Mouse (Mus musculus) thymus, adult 2 months (tissue): ENCODE results near the gene Pdxk. TPM values are rescaled to one million over a fixed set of nuclear protein-coding genes. Genes with fewer than 3 reads are reported as not detected.

Experiments used
- DNase-seq: peaks from one replicate; pipeline ENCODE4 v3.0.0; 2021
- H3K27ac ChIP-seq: fragments of 200-500 bp; 2 replicates; pipeline ENCODE4 v1.5.1; 2012; ENCODE audit warnings: low read length, control low read depth; ENCODE audit not compliant: control insufficient read depth, insufficient read depth
- H3K27me3 ChIP-seq: fragments of 200-500 bp; 2 replicates; pipeline ENCODE4 v1.6.1; 2012; ENCODE audit warnings: mild to moderate bottlenecking, low read length, moderate library complexity, mixed read lengths; ENCODE audit not compliant: control insufficient read depth, insufficient read depth
- H3K36me3 ChIP-seq: fragments of 200-500 bp; 2 replicates; pipeline ENCODE4 v1.6.1; 2012; ENCODE audit warnings: mild to moderate bottlenecking, low read length, moderate library complexity; ENCODE audit not compliant: control insufficient read depth, insufficient read depth
- H3K4me1 ChIP-seq: fragments of 200-500 bp; replicated peaks from 2 replicates; pipeline ENCODE4 v1.6.1; 2012; ENCODE audit warnings: low read length; ENCODE audit not compliant: control insufficient read depth, insufficient read depth
- H3K4me3 ChIP-seq: fragments of 200-500 bp; 2 replicates; pipeline ENCODE4 v1.5.1; 2012; ENCODE audit warnings: mild to moderate bottlenecking, low read length, control low read depth, moderate library complexity; ENCODE audit not compliant: control insufficient read depth, insufficient read depth
- CTCF ChIP-seq: fragments of 200-500 bp; IDR thresholded peaks from 2 replicates; pipeline ENCODE4 v1.5.1; 2012; ENCODE audit warnings: mild to moderate bottlenecking, control low read depth, low read length, moderate library complexity, borderline replicate concordance; ENCODE audit not compliant: control insufficient read depth, poor library complexity, insufficient read depth; ENCODE audit errors: extremely low read depth
- POLR2A ChIP-seq: fragments of 200-500 bp; IDR thresholded peaks from 2 replicates; pipeline ENCODE4 v1.6.1; 2012; ENCODE audit warnings: mild to moderate bottlenecking, low read length, control low read depth, moderate library complexity; ENCODE audit not compliant: control insufficient read depth, poor library complexity, insufficient read depth; ENCODE audit errors: extremely low read depth
- WGBS: fragments of 180-500 bp; shearing (Covaris S2); methylation state at CpG from one replicate; pipeline ENCODE4 v1.1.7; 2018; 5-methylcytosine and 5-hydroxymethylcytosine counted together
- polyA plus RNA-seq: library from polyadenylated mRNA; depleted of rRNA; stranded (reverse); fragments of >200 nt; gene quantifications from 2 replicates; pipeline ENCODE4 v1.2.3, GENCODE M21; 2012; rRNA removed

The Pdxk gene
- polyA plus RNA-seq, 1 experiment, result 26.1 TPM

- Histone ChIP-seq H3K36me3 (no peaks in the 10 kb centered on the region), H3K4me1 (peaks cover 6% of the 10 kb centered on the region; the same call in 1 of the 2 replicates), H3K27ac (no peak overlapping the region), H3K27me3 (no peaks in the 10 kb centered on the region), H3K4me3 (no peak overlapping the region)
- TF ChIP-seq CTCF, result peak; percentile 92
- TF ChIP-seq POLR2A, result no peak
- WGBS, result 3% methylated on average over 18 of the region's 18 CpGs
- DNase-seq, result peak; percentile 75
These were observed 72.7 kb downstream of the Pdxk start for GRCm38 (mm10) chr10:78392072-78392471.

- no peak overlapping the region for H3K27ac ChIP-seq
- no peak overlapping the region for H3K4me3 ChIP-seq
- TF ChIP-seq POLR2A (no peak), CTCF (no peak)
- peaks cover 5% of the 10 kb centered on the region; the same call in 1 of the 2 replicates for H3K4me1 ChIP-seq
- no peak for DNase-seq
- no peaks in the 10 kb centered on the region for H3K36me3 ChIP-seq
- 90% methylated on average over 4 of the region's 4 CpGs for WGBS
- H3K27me3 ChIP-seq, result no peaks in the 10 kb centered on the region
These were observed 73.7 kb downstream of the Pdxk start for GRCm38 (mm10) chr10:78390982-78391470.

- WGBS, result 81% methylated on average over 20 of the region's 20 CpGs
- no peak overlapping the region for H3K27ac ChIP-seq
- no peaks in the 10 kb centered on the region for H3K36me3 ChIP-seq
- H3K27me3 ChIP-seq, result no peaks in the 10 kb centered on the region
- no peak for DNase-seq
- TF ChIP-seq POLR2A (no peak), CTCF (no peak)
- no peak overlapping the region for H3K4me3 ChIP-seq
- H3K4me1 ChIP-seq, result peaks cover 9% of the 10 kb centered on the region
These were observed 76.4 kb downstream of the Pdxk start for GRCm38 (mm10) chr10:78388216-78388980.

Other genes starting within 250 kb of the Pdxk start
- 96.0 and 105 TPM in 2 replicates for gene Trappc10, start 220.3 kb downstream of the Pdxk start, polyA plus RNA-seq
- 386 and 423 TPM in 2 replicates for gene Agpat3, start 112.5 kb downstream of the Pdxk start, polyA plus RNA-seq
- 133 and 164 TPM in 2 replicates for gene Rrp1, start 51.9 kb downstream of the Pdxk start, polyA plus RNA-seq
- 212 and 247 TPM in 2 replicates for gene Cstb, start 39.3 kb downstream of the Pdxk start, polyA plus RNA-seq
- 0.09 TPM in 1 of 2 replicates, not detected in the other for gene Olfr1358, start 52.5 kb upstream of the Pdxk start, polyA plus RNA-seq
- 235 and 243 TPM in 2 replicates for gene Ilvbl, start 109.4 kb upstream of the Pdxk start, polyA plus RNA-seq
- gene Syde1, start 127.0 kb upstream of the Pdxk start, polyA plus RNA-seq, result 12.2 and 12.3 TPM in 2 replicates
- not detected in 2 replicates for gene Olfr1357, start 153.1 kb upstream of the Pdxk start, polyA plus RNA-seq